Mouse (Mus musculus) intestine, embryonic 16.5 days (tissue): ENCODE measurements at regions not wholly inside any gene's neighbourhood (a gene's known extent, or its start where the extent isn't known, plus 50 kb on each side); places are given as distances from the start of the nearest gene placed in this dataset.
"Not testable (repeated sequence)": the region's sequence is repeated elsewhere in the genome, so short reads cannot be mapped to it uniquely, and the experiment has no call there.

Experiments
- ATAC-seq: fragments of 200-750 bp; cut with Nextera tagmentation; 2 replicates; pipeline ENCODE4 v1.8.0; 2017; ENCODE audit warnings: moderate TSS enrichment, moderate library complexity
- H3K27ac ChIP-seq: fragments of 300-500 bp; sonication (generic); 2 replicates; pipeline ENCODE4 v1.5.1; 2014; ENCODE audit warnings: mild to moderate bottlenecking, low read length
- H3K27me3 ChIP-seq: fragments of 300-500 bp; sonication (generic); replicated peaks from 2 replicates; pipeline ENCODE4 v1.6.1; 2014; ENCODE audit warnings: low read length, control low read depth, mixed read lengths; ENCODE audit not compliant: control insufficient read depth, insufficient read depth
- H3K36me3 ChIP-seq: fragments of 300-500 bp; sonication (generic); 2 replicates; pipeline ENCODE4 v1.6.1; 2014; ENCODE audit warnings: low read length, control low read depth; ENCODE audit not compliant: control insufficient read depth, insufficient read depth
- H3K4me1 ChIP-seq: fragments of 300-500 bp; sonication (generic); 2 replicates; pipeline ENCODE4 v1.6.1; 2014; ENCODE audit warnings: low read length, control low read depth, mixed read lengths; ENCODE audit not compliant: control insufficient read depth, insufficient read depth
- H3K4me2 ChIP-seq: fragments of 300-500 bp; sonication (generic); 2 replicates; pipeline ENCODE4 v1.6.1; 2014; ENCODE audit warnings: low read depth, low read length, control low read depth
- H3K4me3 ChIP-seq: fragments of 300-500 bp; sonication (generic); 2 replicates; pipeline ENCODE4 v1.5.1; 2014; ENCODE audit warnings: mild to moderate bottlenecking, low read length
- H3K9ac ChIP-seq: fragments of 300-500 bp; sonication (generic); 2 replicates; pipeline ENCODE4 v1.6.1; 2014; ENCODE audit warnings: low read depth, low read length
- H3K9me3 ChIP-seq: fragments of 300-500 bp; sonication (generic); 2 replicates; pipeline ENCODE4 v1.6.1; 2016; ENCODE audit warnings: low read length, control low read depth; ENCODE audit not compliant: control insufficient read depth
- WGBS: fragments of 180-500 bp; shearing (Covaris S2); extraction: QIAGEN DNeasy Blood & Tissue Kit; methylation state at CpG from one replicate; pipeline ENCODE4 v1.1.7; 2014; 5-methylcytosine and 5-hydroxymethylcytosine counted together

GRCm38 (mm10) chr1:161657511-161657910 is 130.8 kb downstream of the Fasl start:
- WGBS, result 81% methylated on average over 1 of the region's 1 CpGs
- no peak for ATAC-seq
- H3K36me3 ChIP-seq, result no peaks in the 10 kb centered on the region
- H3K27ac ChIP-seq, result no peak overlapping the region
- H3K9me3 ChIP-seq, result no peaks in the 10 kb centered on the region
- no peak overlapping the region for H3K4me2 ChIP-seq
- no peaks in the 10 kb centered on the region for H3K27me3 ChIP-seq
- no peak overlapping the region for H3K4me3 ChIP-seq
- no peak overlapping the region for H3K9ac ChIP-seq
- no peaks in the 10 kb centered on the region for H3K4me1 ChIP-seq

DNA sequence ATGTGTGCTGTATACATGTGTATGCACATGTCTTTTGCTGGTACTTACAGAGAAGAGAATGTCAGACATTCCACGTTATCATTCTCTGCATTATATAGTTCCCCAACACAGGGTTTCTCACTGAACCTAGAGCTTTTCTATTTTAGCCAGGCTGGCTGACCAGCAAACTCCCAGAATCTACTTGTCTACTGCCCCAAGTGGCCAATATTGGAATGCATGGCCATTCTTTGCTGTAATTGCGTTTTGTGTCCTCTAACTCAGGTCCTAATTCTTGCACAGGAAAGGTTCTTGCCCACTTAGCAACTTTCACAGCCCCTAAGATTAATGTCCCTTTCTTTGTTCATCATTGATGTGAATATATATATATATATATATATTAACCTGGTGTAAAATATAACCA is 138.9 kb downstream of the Fasl start:
- 59% methylated on average over 2 of the region's 2 CpGs for WGBS
- no peak overlapping the region for H3K27ac ChIP-seq

GRCm38 (mm10) chr1:161632098-161632497 is 137.6 kb downstream of the Tnfsf18 start:
- no peaks in the 10 kb centered on the region for H3K36me3 ChIP-seq
- 88% methylated on average over 5 of the region's 5 CpGs for WGBS
- H3K27ac ChIP-seq, result no peak overlapping the region
- H3K4me2 ChIP-seq, result no peak overlapping the region
- H3K9me3 ChIP-seq, result no peaks in the 10 kb centered on the region
- H3K4me1 ChIP-seq, result no peaks in the 10 kb centered on the region
- no peaks in the 10 kb centered on the region for H3K27me3 ChIP-seq
- ATAC-seq, result peak; percentile 95
- no peak overlapping the region for H3K9ac ChIP-seq
- H3K4me3 ChIP-seq, result no peak overlapping the region

More for the DNA sequence above, 138.9 kb downstream of the Fasl start:
- Histone ChIP-seq H3K9me3 (no peaks in the 10 kb centered on the region), H3K27me3 (no peaks in the 10 kb centered on the region), H3K36me3 (no peaks in the 10 kb centered on the region), H3K4me3 (no peak overlapping the region), H3K9ac (no peak overlapping the region), H3K4me1 (no peaks in the 10 kb centered on the region), H3K4me2 (no peak overlapping the region)
- ATAC-seq, result no peak

GRCm38 (mm10) chr1:161621291-161621690 is 126.8 kb downstream of the Tnfsf18 start:
- no peak overlapping the region for H3K9ac ChIP-seq
- 73% methylated on average over 6 of the region's 6 CpGs for WGBS
- no peaks in the 10 kb centered on the region for H3K9me3 ChIP-seq
- no peaks in the 10 kb centered on the region for H3K27me3 ChIP-seq
- ATAC-seq, result no peak
- no peaks in the 10 kb centered on the region for H3K4me1 ChIP-seq
- H3K4me2 ChIP-seq, result no peak overlapping the region
- no peak overlapping the region for H3K4me3 ChIP-seq
- no peak overlapping the region for H3K27ac ChIP-seq
- H3K36me3 ChIP-seq, result no peaks in the 10 kb centered on the region

GRCm38 (mm10) chr1:161614091-161614490 is 119.6 kb downstream of the Tnfsf18 start:
- H3K4me1 ChIP-seq, H3K27me3 ChIP-seq, H3K4me3 ChIP-seq, H3K9me3 ChIP-seq, H3K4me2 ChIP-seq, ATAC-seq, H3K27ac ChIP-seq, H3K36me3 ChIP-seq, H3K9ac ChIP-seq: not testable (repeated sequence)
- 92% methylated on average over 6 of the region's 7 CpGs for WGBS

GRCm38 (mm10) chr1:161613658-161614057 is 119.2 kb downstream of the Tnfsf18 start:
- H3K27ac ChIP-seq, ATAC-seq, H3K36me3 ChIP-seq, H3K9me3 ChIP-seq, H3K4me2 ChIP-seq, H3K4me1 ChIP-seq, H3K4me3 ChIP-seq, H3K9ac ChIP-seq, H3K27me3 ChIP-seq: not testable (repeated sequence)
- 94% methylated on average over 10 of the region's 10 CpGs for WGBS

DNA sequence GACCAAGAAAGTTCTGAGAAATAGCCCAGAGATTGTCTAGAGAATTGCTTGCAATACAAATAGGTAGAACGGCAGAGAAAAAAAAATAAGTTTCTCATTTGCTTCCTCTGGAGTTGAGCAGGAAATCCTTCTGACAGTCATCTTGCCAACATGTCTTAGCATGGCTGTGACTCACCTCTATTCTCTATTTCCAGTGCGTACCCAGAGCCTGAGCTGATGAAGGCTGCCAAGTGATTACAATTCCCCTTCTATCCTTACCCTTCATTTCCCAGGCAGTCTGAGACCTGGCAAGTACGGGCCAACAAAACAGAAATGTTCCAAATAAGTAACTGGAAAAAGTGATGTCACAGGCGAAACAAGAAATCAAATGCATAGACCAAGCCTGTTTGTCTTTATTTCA is 113.0 kb downstream of the Tnfsf18 start:
- ATAC-seq, result no peak
- no peak overlapping the region for H3K4me3 ChIP-seq
- no peak overlapping the region for H3K9ac ChIP-seq
- H3K9me3 ChIP-seq, result no peaks in the 10 kb centered on the region
- H3K27me3 ChIP-seq, result no peaks in the 10 kb centered on the region
- no peak overlapping the region for H3K27ac ChIP-seq
- 86% methylated on average over 4 of the region's 4 CpGs for WGBS
- no peaks in the 10 kb centered on the region for H3K36me3 ChIP-seq
- no peak overlapping the region for H3K4me2 ChIP-seq
- H3K4me1 ChIP-seq, result no peaks in the 10 kb centered on the region

DNA sequence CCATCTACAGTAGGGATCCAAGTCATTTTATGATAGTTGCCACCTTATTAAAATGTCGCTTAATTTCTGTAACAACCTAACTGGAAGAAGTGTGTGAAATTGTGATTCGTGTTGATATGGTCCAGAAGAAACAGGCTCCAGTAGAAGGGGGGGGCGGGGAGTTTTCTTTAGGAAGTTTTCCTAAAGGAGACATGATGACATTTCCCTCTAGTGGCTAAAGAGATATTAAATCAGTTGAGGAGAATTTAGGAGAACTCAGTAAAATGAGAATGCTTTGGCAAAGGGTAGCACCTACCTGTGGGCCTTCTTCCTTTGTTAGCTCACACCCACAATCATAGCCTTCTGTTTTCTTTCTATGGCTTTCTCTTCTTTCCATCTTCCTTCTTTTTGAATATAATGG is 107.7 kb downstream of the Tnfsf18 start:
- Histone ChIP-seq H3K36me3 (no peaks in the 10 kb centered on the region), H3K9me3 (no peaks in the 10 kb centered on the region), H3K4me1 (no peaks in the 10 kb centered on the region), H3K27ac (no peak overlapping the region), H3K4me3 (no peak overlapping the region), H3K27me3 (no peaks in the 10 kb centered on the region), H3K9ac (no peak overlapping the region), H3K4me2 (no peak overlapping the region)
- WGBS, result 75% methylated on average over 3 of the region's 3 CpGs
- ATAC-seq, result no peak

- ATAC-seq, result no peak
- WGBS, result 74% methylated on average over 2 of the region's 2 CpGs
- no peak overlapping the region for H3K4me2 ChIP-seq
- no peaks in the 10 kb centered on the region for H3K27me3 ChIP-seq
- H3K4me3 ChIP-seq, result no peak overlapping the region
- H3K36me3 ChIP-seq, result no peaks in the 10 kb centered on the region
- no peak overlapping the region for H3K9ac ChIP-seq
- no peaks in the 10 kb centered on the region for H3K9me3 ChIP-seq
- H3K27ac ChIP-seq, result no peak overlapping the region
- no peaks in the 10 kb centered on the region for H3K4me1 ChIP-seq
Measured at GRCm38 (mm10) chr1:161601167-161601566, 106.7 kb downstream of the Tnfsf18 start.

DNA sequence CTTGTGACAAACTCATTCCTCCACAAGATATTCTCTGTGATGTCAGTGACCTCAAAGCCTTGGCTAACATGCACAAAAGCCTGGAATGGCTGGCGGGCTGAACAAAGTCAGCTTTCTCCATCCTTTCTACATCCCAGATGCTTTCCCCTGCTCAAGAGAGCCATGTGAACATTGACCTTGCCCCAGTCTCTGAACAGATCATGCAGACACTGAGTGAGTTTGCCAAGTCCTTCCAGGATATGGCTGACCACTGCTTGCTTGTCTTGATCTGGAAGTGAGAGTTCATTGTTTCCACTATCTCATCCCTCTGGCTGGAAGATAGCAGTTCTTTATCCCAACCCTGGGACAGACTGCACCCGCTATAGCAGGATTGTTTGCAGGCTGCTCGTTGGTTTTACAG is 103.7 kb downstream of the Tnfsf18 start:
- ATAC-seq, result no peak
- Histone ChIP-seq H3K9ac (no peak overlapping the region), H3K27ac (no peak overlapping the region), H3K36me3 (no peaks in the 10 kb centered on the region), H3K27me3 (no peaks in the 10 kb centered on the region), H3K4me1 (no peaks in the 10 kb centered on the region), H3K4me3 (no peak overlapping the region), H3K4me2 (no peak overlapping the region), H3K9me3 (no peaks in the 10 kb centered on the region)
- WGBS, result 79% methylated on average over 3 of the region's 3 CpGs
